Mouse (Mus musculus): ENCODE data around the gene Fam196b.

Fam196b gene

GRCm38 (mm10) chr11:34405311-34405710, 90.7 kb downstream of the Fam196b start:
- DNase-seq (ENCODE audit: low spot score in 2 of 2): no peak

- DNase-seq (ENCODE audit: low spot score in 2 of 2): no peak
Measured at GRCm38 (mm10) chr11:34406309-34406708, 91.7 kb downstream of the Fam196b start.

- DNase-seq (ENCODE audit: low spot score in 2 of 2): no peak
Measured at GRCm38 (mm10) chr11:34406850-34407249, 92.2 kb downstream of the Fam196b start.

- DNase-seq (ENCODE audit: low spot score in 2 of 2): no peak
Measured at GRCm38 (mm10) chr11:34415884-34416618, 101.4 kb downstream of the Fam196b start.

- no peak for DNase-seq (ENCODE audit: low spot score in 2 of 2)
Measured at GRCm38 (mm10) chr11:34416619-34416979, 102.0 kb downstream of the Fam196b start.

- DNase-seq (ENCODE audit: low spot score in 2 of 2): no peak
Measured at GRCm38 (mm10) chr11:34421061-34421460, 106.4 kb downstream of the Fam196b start.

GRCm38 (mm10) chr11:34424546-34424945, 109.9 kb downstream of the Fam196b start:
- DNase-seq (ENCODE audit: low spot score in 2 of 2): no peak

- no peak for DNase-seq (ENCODE audit: low spot score in 2 of 2)
Measured at GRCm38 (mm10) chr11:34427212-34427611, 112.6 kb downstream of the Fam196b start.

GRCm38 (mm10) chr11:34430940-34431339, 116.3 kb downstream of the Fam196b start:
- DNase-seq (ENCODE audit: low spot score in 2 of 2): no peak

GRCm38 (mm10) chr11:34431371-34431770, 116.7 kb downstream of the Fam196b start:
- DNase-seq (ENCODE audit: low spot score in 2 of 2): no peak

- DNase-seq (ENCODE audit: low spot score in 2 of 2): no peak
Measured at GRCm38 (mm10) chr11:34431978-34432377, 117.4 kb downstream of the Fam196b start.

- DNase-seq (ENCODE audit: low spot score in 2 of 2): no peak
Measured at GRCm38 (mm10) chr11:34437446-34437845, 122.8 kb downstream of the Fam196b start.

GRCm38 (mm10) chr11:34438429-34438828, 123.8 kb downstream of the Fam196b start:
- no peak for DNase-seq (ENCODE audit: low spot score in 2 of 2)

- DNase-seq (ENCODE audit: low spot score in 2 of 2): peak in 1 of 2 experiments; percentile 36
Measured at GRCm38 (mm10) chr11:34447891-34448290, 133.3 kb downstream of the Fam196b start.

- DNase-seq (ENCODE audit: low spot score in 2 of 2): no peak
Measured at GRCm38 (mm10) chr11:34449944-34450343, 135.3 kb downstream of the Fam196b start.

- no peak for DNase-seq (ENCODE audit: low spot score in 2 of 2)
Measured at GRCm38 (mm10) chr11:34467056-34467455, 152.4 kb downstream of the Fam196b start.

GRCm38 (mm10) chr11:34468571-34468970, 153.9 kb downstream of the Fam196b start:
- DNase-seq (ENCODE audit: low spot score in 2 of 2): no peak

GRCm38 (mm10) chr11:34469792-34470191, 155.2 kb downstream of the Fam196b start:
- no peak for DNase-seq (ENCODE audit: low spot score in 2 of 2)

Measured in thymus, postnatal 10 days (tissue).